Mouse (Mus musculus): ENCODE data around the gene Klf13. TPM values are rescaled to one million over a fixed set of nuclear protein-coding genes. Genes with fewer than 3 reads are reported as not detected.
A peak's percentile ranks its signal among the peaks of the same experiment; 100 is the strongest.

Gene Klf13
- polyA plus RNA-seq, 1 experiment from 2014 or later: 29.0 TPM

DNA sequence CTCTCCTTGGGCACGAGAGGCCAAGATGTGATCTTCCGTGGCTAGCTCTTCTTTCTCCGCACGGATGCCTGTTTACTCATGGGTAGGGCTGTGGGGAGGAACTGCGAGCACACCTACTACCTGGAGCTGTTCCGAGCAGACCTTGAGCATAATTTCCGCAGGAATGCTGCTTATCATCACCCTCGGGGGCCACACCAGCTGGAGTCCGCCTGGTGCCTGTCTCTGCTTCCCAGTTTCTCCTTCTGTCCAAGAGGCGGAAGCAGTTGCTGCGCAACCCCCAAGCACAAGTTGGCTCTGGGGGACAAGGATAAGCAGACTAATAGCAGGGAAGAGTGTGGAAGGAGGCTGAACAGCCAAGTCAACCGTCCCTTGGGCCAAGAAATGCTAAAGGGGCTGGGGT lies 64.8 kb downstream of the Klf13 start:
- no peak for ATAC-seq (ENCODE audit: insufficient read depth)
- Histone ChIP-seq H3K4me3 (ENCODE audit: low read depth, low read length) (no peak overlapping the region), H3K4me1 (ENCODE audit: insufficient read depth) (no peaks in the 10 kb centered on the region), H3K9me3 (ENCODE audit: low read depth, low read length) (no peaks in the 10 kb centered on the region), H3K4me2 (no peak overlapping the region), H3K27me3 (ENCODE audit: insufficient read depth, low read length) (no peaks in the 10 kb centered on the region), H3K36me3 (ENCODE audit: insufficient read depth) (no peaks in the 10 kb centered on the region), H3K9ac (no peak overlapping the region), H3K27ac (ENCODE audit: low read depth) (no peak overlapping the region)
- no peak for TF ChIP-seq CTCF (IDR thresholded peaks at IDR 0.05; ENCODE audit: low read depth)
- no peak for DNase-seq
- 34% methylated on average over 12 of the region's 12 CpGs for WGBS

DNA sequence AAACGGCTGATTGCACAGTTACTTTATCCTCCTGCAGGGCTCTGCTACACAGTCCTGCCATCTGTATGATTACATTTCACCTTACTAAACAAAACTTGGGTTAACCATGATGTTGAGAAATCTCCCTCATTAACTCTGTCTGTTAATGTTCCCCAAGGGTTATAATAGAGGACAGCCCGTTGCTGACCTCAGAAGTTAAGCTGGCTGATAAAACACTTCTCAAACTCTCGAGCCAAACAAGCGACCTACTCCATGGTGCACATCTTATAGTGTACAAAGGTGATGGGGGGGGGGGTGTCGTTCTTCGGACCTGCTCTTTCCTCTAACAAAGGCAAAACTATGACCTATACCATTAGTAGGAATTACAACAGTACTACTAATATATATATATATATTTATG lies 67.0 kb downstream of the Klf13 start:
- ATAC-seq (ENCODE audit: insufficient read depth) (no peak), DNase-seq (no peak)
- Histone ChIP-seq H3K27ac (ENCODE audit: low read depth) (no peak overlapping the region), H3K9ac (no peak overlapping the region), H3K36me3 (ENCODE audit: insufficient read depth) (no peaks in the 10 kb centered on the region), H3K4me1 (ENCODE audit: insufficient read depth) (no peaks in the 10 kb centered on the region), H3K4me2 (no peak overlapping the region), H3K4me3 (ENCODE audit: low read depth, low read length) (no peak overlapping the region), H3K27me3 (ENCODE audit: insufficient read depth, low read length) (no peaks in the 10 kb centered on the region), H3K9me3 (ENCODE audit: low read depth, low read length) (no peaks in the 10 kb centered on the region)
- no peak for TF ChIP-seq CTCF (IDR thresholded peaks at IDR 0.05; ENCODE audit: low read depth)
- WGBS: 69% methylated on average over 6 of the region's 6 CpGs

DNA sequence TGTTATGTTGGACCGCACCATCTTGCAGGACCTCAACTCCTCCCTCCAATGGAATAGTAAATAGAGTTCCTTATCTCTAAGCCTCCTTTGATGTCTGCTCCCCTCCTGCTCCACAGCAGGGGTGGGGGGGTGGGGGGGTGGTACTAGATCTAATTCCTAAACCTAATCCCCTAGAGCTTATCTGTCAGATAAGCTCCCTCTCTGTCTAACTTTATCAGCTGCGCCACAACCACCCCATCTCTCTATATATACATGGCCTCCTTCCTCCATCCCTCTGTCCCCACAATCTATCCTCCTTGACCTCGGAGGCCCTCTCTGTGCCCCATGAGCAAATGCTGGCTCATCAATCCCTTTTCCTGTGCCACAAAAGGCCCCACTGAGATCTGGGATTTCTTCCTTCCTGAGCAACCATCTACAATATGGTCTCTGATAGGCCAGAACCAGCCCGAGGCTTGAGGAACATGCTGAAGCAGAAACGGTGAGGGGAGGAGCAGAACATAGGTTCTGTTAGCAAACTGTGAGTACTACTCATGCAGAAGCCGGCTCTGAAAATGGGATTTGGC lies 70.3 kb downstream of the Klf13 start:
- no peak for TF ChIP-seq CTCF (IDR thresholded peaks at IDR 0.05; ENCODE audit: low read depth)
- Histone ChIP-seq H3K4me1 (ENCODE audit: insufficient read depth) (no peaks in the 10 kb centered on the region), H3K9ac (no peak overlapping the region), H3K27me3 (ENCODE audit: insufficient read depth, low read length) (no peaks in the 10 kb centered on the region), H3K27ac (ENCODE audit: low read depth) (no peak overlapping the region), H3K36me3 (ENCODE audit: insufficient read depth) (no peaks in the 10 kb centered on the region), H3K9me3 (ENCODE audit: low read depth, low read length) (no peaks in the 10 kb centered on the region), H3K4me3 (ENCODE audit: low read depth, low read length) (no peak overlapping the region), H3K4me2 (no peak overlapping the region)
- WGBS: 26% methylated on average over 6 of the region's 6 CpGs
- ATAC-seq (ENCODE audit: insufficient read depth): no peak
- no peak for DNase-seq

DNA sequence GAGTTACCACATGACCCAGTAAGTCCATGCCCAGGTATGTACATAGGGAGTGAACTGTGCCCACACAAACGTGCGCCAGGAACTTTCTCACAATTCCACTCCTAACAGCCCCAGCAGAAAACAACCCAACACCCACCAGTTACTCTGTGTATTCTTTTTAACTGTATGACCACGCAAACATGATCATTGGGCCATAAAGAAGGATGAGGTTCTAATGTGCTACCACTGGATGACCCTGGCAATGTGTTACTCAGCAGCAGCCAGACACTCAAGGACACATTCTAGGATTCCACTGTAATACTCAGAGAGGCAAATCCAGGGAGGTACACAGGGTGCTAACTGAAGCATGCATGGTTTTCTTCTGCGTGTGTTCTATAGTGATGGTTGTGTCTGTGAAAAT lies 72.8 kb downstream of the Klf13 start:
- H3K36me3 ChIP-seq (ENCODE audit: insufficient read depth): no peaks in the 10 kb centered on the region
- H3K9me3 ChIP-seq (ENCODE audit: low read depth, low read length): no peaks in the 10 kb centered on the region
- no peaks in the 10 kb centered on the region for H3K4me1 ChIP-seq (ENCODE audit: insufficient read depth)
- DNase-seq: no peak
- 87% methylated on average over 4 of the region's 4 CpGs for WGBS
- no peak overlapping the region for H3K4me3 ChIP-seq (ENCODE audit: low read depth, low read length)
- no peak overlapping the region for H3K27ac ChIP-seq (ENCODE audit: low read depth)
- no peak for TF ChIP-seq CTCF (IDR thresholded peaks at IDR 0.05; ENCODE audit: low read depth)
- no peak for ATAC-seq (ENCODE audit: insufficient read depth)
- H3K4me2 ChIP-seq: no peak overlapping the region
- no peaks in the 10 kb centered on the region for H3K27me3 ChIP-seq (ENCODE audit: insufficient read depth, low read length)
- H3K9ac ChIP-seq: no peak overlapping the region

DNA sequence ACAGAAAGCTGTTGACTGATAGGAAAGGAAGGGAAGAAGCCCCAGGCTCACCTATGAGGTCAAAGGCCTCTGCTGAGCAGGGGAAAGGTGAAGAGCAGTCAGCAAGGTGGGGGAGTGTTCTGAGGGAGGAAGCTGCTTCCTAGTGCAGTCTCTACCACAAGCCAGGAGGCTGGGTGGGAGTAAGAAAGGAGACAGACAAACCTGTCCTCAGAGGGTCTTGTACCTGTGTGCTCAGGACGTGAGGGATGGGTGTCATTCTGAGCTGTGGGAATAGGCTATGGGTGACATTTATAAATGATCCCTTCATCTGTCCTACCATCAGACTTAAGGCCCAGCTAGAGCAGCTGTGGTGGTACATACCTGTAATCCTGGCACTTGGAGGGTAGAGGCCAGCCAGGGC lies 75.7 kb downstream of the Klf13 start:
- no peaks in the 10 kb centered on the region for H3K4me1 ChIP-seq (ENCODE audit: insufficient read depth)
- H3K27me3 ChIP-seq (ENCODE audit: insufficient read depth, low read length): no peaks in the 10 kb centered on the region
- no peak for ATAC-seq (ENCODE audit: insufficient read depth)
- H3K4me3 ChIP-seq (ENCODE audit: low read depth, low read length): no peak overlapping the region
- H3K4me2 ChIP-seq: no peak overlapping the region
- no peak for TF ChIP-seq CTCF (IDR thresholded peaks at IDR 0.05; ENCODE audit: low read depth)
- no peaks in the 10 kb centered on the region for H3K9me3 ChIP-seq (ENCODE audit: low read depth, low read length)
- DNase-seq: no peak
- no peak overlapping the region for H3K27ac ChIP-seq (ENCODE audit: low read depth)
- 59% methylated on average over 1 of the region's 1 CpGs for WGBS
- no peaks in the 10 kb centered on the region for H3K36me3 ChIP-seq (ENCODE audit: insufficient read depth)
- no peak overlapping the region for H3K9ac ChIP-seq

DNA sequence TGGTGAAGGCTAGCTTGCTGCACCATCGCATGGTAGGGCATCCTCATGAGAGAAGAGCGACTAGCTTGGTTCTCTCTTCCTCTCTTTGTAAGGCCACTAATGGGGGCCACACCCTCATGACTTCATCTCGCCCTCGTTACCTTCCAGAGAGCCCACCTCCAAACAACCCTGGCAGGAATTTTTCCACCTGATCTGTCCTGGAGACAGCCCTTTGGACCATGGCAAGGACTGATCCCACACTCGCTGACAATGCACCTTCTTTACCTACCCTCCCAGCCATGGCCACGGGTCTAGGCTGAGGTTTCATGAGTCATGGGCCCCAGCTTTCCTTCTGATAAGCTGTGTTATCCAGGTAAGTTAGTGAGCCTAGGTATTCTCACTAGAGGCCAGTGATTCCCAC lies 77.6 kb downstream of the Klf13 start:
- TF ChIP-seq CTCF (IDR thresholded peaks at IDR 0.05; ENCODE audit: low read depth): no peak
- WGBS: 87% methylated on average over 6 of the region's 6 CpGs
- Histone ChIP-seq H3K27me3 (ENCODE audit: insufficient read depth, low read length) (no peaks in the 10 kb centered on the region), H3K36me3 (ENCODE audit: insufficient read depth) (no peaks in the 10 kb centered on the region), H3K27ac (ENCODE audit: low read depth) (no peak overlapping the region), H3K9ac (no peak overlapping the region), H3K4me3 (ENCODE audit: low read depth, low read length) (no peak overlapping the region), H3K9me3 (ENCODE audit: low read depth, low read length) (no peaks in the 10 kb centered on the region), H3K4me1 (ENCODE audit: insufficient read depth) (no peaks in the 10 kb centered on the region), H3K4me2 (no peak overlapping the region)
- DNase-seq (no peak), ATAC-seq (ENCODE audit: insufficient read depth) (no peak)

DNA sequence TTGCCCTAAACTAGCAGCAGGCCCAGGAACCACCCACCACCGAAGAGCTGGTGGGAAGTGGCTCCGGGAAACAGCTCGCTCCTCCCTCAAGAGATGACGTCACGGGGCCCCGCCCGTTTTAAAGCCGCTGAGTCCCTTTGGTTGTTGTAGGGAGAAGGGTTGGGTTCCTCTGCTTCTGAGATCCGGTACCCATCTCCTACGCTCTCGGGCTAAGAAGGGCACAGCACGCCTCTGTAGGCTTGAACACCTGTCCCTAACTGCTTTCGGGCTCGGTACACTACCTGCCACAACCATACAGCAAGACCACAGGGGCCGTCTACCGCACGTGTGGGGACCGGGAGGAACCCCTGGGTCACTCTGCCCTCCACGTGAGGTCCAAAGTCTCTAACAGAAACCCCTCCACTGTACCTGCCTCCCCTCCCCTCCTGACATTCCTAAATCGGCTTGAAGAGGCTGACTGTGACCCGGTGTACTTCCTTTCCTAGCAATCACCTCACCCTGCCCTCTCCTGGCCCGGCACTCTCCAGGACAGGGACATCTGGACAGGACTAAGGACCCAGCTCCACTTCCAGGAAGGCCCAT lies 80.1 kb downstream of the Klf13 start:
- Histone ChIP-seq H3K27ac (ENCODE audit: low read depth) (no peak overlapping the region), H3K4me1 (ENCODE audit: insufficient read depth) (no peaks in the 10 kb centered on the region), H3K36me3 (ENCODE audit: insufficient read depth) (no peaks in the 10 kb centered on the region), H3K27me3 (ENCODE audit: insufficient read depth, low read length) (no peaks in the 10 kb centered on the region), H3K9ac (peak overlapping the region; percentile 32), H3K4me3 (ENCODE audit: low read depth, low read length) (peak overlapping the region; percentile 26), H3K9me3 (ENCODE audit: low read depth, low read length) (no peaks in the 10 kb centered on the region), H3K4me2 (peak overlapping the region; percentile 63)
- DNase-seq (peak; percentile 90), ATAC-seq (ENCODE audit: insufficient read depth) (peak; percentile 85)
- no peak for TF ChIP-seq CTCF (IDR thresholded peaks at IDR 0.05; ENCODE audit: low read depth)
- 1% methylated on average over 22 of the region's 22 CpGs for WGBS

Measured in lung, embryonic 14.5 days (tissue).